Mouse (Mus musculus) adrenal gland (tissue): Measurements from ENCODE around the gene Klf2.

Experiments
- intact Hi-C: fragments of 180-260 bp; cut with DNase I; formaldehyde crosslinking; loops from one replicate; pipeline ENCODE4 v1.15.1; 2025
- long read RNA-seq, 2 experiments: library from polyadenylated mRNA; unstranded; transcript quantifications; one replicate each; pipeline ENCODE4 v2.0.0; 2020; ENCODE audit warnings: borderline replicate concordance in 1 of 2; ENCODE audit not compliant: insufficient replicate concordance in 1 of 2

Klf2 gene
- long read RNA-seq, experiment 1, transcript Klf2-201 (3 exons, 1,847 nt) = major isoform, 13 of 18 reads
- long read RNA-seq, experiment 1, partial matches to known transcripts = 5 of 18 reads
- long read RNA-seq, experiment 1, other reads (novel, unspliced or antisense) = 0 of 18 reads
- long read RNA-seq, experiment 2, partial matches to known transcripts = 6 of 9 reads
- long read RNA-seq, experiment 2, other reads (novel, unspliced or antisense) = 0 of 9 reads

GRCm38 (mm10) chr8:72318801-72319322 lies at the start of gene Klf2:
Gene Klf2, plus strand, starts transcription at chr8:72319033.
- intact Hi-C loops = no loop called here

GRCm38 (mm10) chr8:72270606-72271005 lies 48.2 kb upstream of the Klf2 start:
- intact Hi-C loops = no loop called here

GRCm38 (mm10) chr8:72271051-72271660 lies 47.7 kb upstream of the Klf2 start:
- intact Hi-C loops = no loop called here

- intact Hi-C loops = no loop called here
Observed at GRCm38 (mm10) chr8:72271691-72272090, 47.1 kb upstream of the Klf2 start.

GRCm38 (mm10) chr8:72272361-72272760 lies 46.5 kb upstream of the Klf2 start:
- intact Hi-C loops = no loop called here

- intact Hi-C loops = no loop called here
Observed at GRCm38 (mm10) chr8:72273111-72273770, 45.6 kb upstream of the Klf2 start.

- intact Hi-C loops = no loop called here
Observed at GRCm38 (mm10) chr8:72273807-72274206, 45.0 kb upstream of the Klf2 start.

- intact Hi-C loops = no loop called here
Observed at GRCm38 (mm10) chr8:72277244-72277643, 41.6 kb upstream of the Klf2 start.

GRCm38 (mm10) chr8:72279151-72279550 lies 39.7 kb upstream of the Klf2 start:
- intact Hi-C loops = no loop called here

GRCm38 (mm10) chr8:72281634-72282033 lies 37.2 kb upstream of the Klf2 start:
- intact Hi-C loops = no loop called here

- intact Hi-C loops = no loop called here
Observed at GRCm38 (mm10) chr8:72285285-72285684, 33.5 kb upstream of the Klf2 start.

- intact Hi-C loops = no loop called here
Observed at GRCm38 (mm10) chr8:72289051-72289450, 29.8 kb upstream of the Klf2 start.

GRCm38 (mm10) chr8:72291104-72291503 lies 27.7 kb upstream of the Klf2 start:
- intact Hi-C loops = no loop called here

GRCm38 (mm10) chr8:72293309-72293708 lies 25.5 kb upstream of the Klf2 start:
- intact Hi-C loops = no loop called here

GRCm38 (mm10) chr8:72295125-72295524 lies 23.7 kb upstream of the Klf2 start:
- intact Hi-C loops = no loop called here

- intact Hi-C loops = no loop called here
Observed at GRCm38 (mm10) chr8:72295679-72296078, 23.2 kb upstream of the Klf2 start.

- intact Hi-C loops = no loop called here
Observed at GRCm38 (mm10) chr8:72296561-72296960, 22.3 kb upstream of the Klf2 start.

GRCm38 (mm10) chr8:72298928-72299327 lies 19.9 kb upstream of the Klf2 start:
- intact Hi-C loops = no loop called here

GRCm38 (mm10) chr8:72300654-72301400 lies 18.0 kb upstream of the Klf2 start:
- intact Hi-C loops = no loop called here

- intact Hi-C loops = no loop called here
Observed at GRCm38 (mm10) chr8:72301497-72301896, 17.3 kb upstream of the Klf2 start.

- intact Hi-C loops = no loop called here
Observed at GRCm38 (mm10) chr8:72302986-72303612, 15.7 kb upstream of the Klf2 start.
